Mouse (Mus musculus) embryonic facial prominence, embryonic 10.5 days (tissue): ENCODE results near the gene Nupl2. TPM values are rescaled to one million over a fixed set of nuclear protein-coding genes. Genes with fewer than 3 reads are reported as not detected.

Source experiments
- DNase-seq: peaks from one replicate; pipeline ENCODE4 v3.0.0-alpha.2; 2017; ENCODE audit warnings: low spot score
- H3K27ac ChIP-seq: fragments of 300-500 bp; sonication (generic); replicated peaks from 2 replicates; pipeline ENCODE4 v1.5.1; 2016; ENCODE audit warnings: mild to moderate bottlenecking
- H3K27me3 ChIP-seq: fragments of 300-500 bp; sonication (generic); replicated peaks from 2 replicates; pipeline ENCODE4 v1.6.1; 2016; ENCODE audit warnings: low read depth, mild to moderate bottlenecking; ENCODE audit not compliant: poor library complexity, severe bottlenecking
- H3K36me3 ChIP-seq: fragments of 300-500 bp; sonication (generic); replicated peaks from 2 replicates; pipeline ENCODE4 v1.6.1; 2016; ENCODE audit warnings: mild to moderate bottlenecking, moderate library complexity
- H3K4me1 ChIP-seq: fragments of 300-500 bp; sonication (generic); 2 replicates; pipeline ENCODE4 v1.6.1; 2016
- H3K4me3 ChIP-seq: fragments of 300-500 bp; sonication (generic); 2 replicates; pipeline ENCODE4 v1.5.1; 2016; ENCODE audit warnings: mild to moderate bottlenecking, moderate library complexity
- H3K9me3 ChIP-seq: fragments of 300-500 bp; sonication (generic); 2 replicates; pipeline ENCODE4 v1.6.1; 2016; ENCODE audit warnings: mild to moderate bottlenecking
- WGBS: fragments of 180-500 bp; shearing (Covaris S2); methylation state at CpG from one replicate; pipeline ENCODE4 v1.1.7; 2016; 5-methylcytosine and 5-hydroxymethylcytosine counted together
- polyA plus RNA-seq: library from polyadenylated mRNA; unstranded; fragments of >200 nt; fragmentation: Nextera tagmentation; extraction: Ambion mirVana; gene quantifications from 2 replicates; pipeline ENCODE4 v1.2.1, GENCODE M21; 2016

Gene Nupl2
- polyA plus RNA-seq, 1 experiment from 2014 or later: 21.0 TPM

GRCm38 (mm10) chr5:24181514-24182295 lies 16.9 kb downstream of the Nupl2 start:
- WGBS: 93% methylated on average over 16 of the region's 16 CpGs
- H3K9me3 ChIP-seq: peaks cover under 1% of the 10 kb centered on the region; the same call in 1 of the 2 replicates
- H3K27ac ChIP-seq: no peak overlapping the region
- no peak for DNase-seq
- no peak overlapping the region for H3K4me3 ChIP-seq
- H3K27me3 ChIP-seq: no peaks in the 10 kb centered on the region
- H3K36me3 ChIP-seq: peaks cover 81% of the 10 kb centered on the region
- no peaks in the 10 kb centered on the region for H3K4me1 ChIP-seq

GRCm38 (mm10) chr5:24182296-24182734 lies 17.6 kb downstream of the Nupl2 start:
- Histone ChIP-seq H3K27me3 (no peaks in the 10 kb centered on the region), H3K36me3 (peaks cover 79% of the 10 kb centered on the region), H3K4me3 (no peak overlapping the region), H3K27ac (no peak overlapping the region), H3K9me3 (peaks cover 4% of the 10 kb centered on the region; the same call in 1 of the 2 replicates), H3K4me1 (no peaks in the 10 kb centered on the region)
- 96% methylated on average over 9 of the region's 9 CpGs for WGBS
- no peak for DNase-seq

- H3K4me1 ChIP-seq: no peaks in the 10 kb centered on the region
- no peak overlapping the region for H3K4me3 ChIP-seq
- H3K27ac ChIP-seq: no peak overlapping the region
- 91% methylated on average over 6 of the region's 6 CpGs for WGBS
- no peak for DNase-seq
- peaks cover 4% of the 10 kb centered on the region; the same call in 1 of the 2 replicates for H3K9me3 ChIP-seq
- H3K36me3 ChIP-seq: peaks cover 71% of the 10 kb centered on the region
- no peaks in the 10 kb centered on the region for H3K27me3 ChIP-seq
These were observed 18.3 kb downstream of the Nupl2 start for GRCm38 (mm10) chr5:24183096-24183495.

GRCm38 (mm10) chr5:24184011-24184410 lies 19.2 kb downstream of the Nupl2 start:
- Histone ChIP-seq H3K27me3 (no peaks in the 10 kb centered on the region), H3K36me3 (peaks cover 63% of the 10 kb centered on the region), H3K27ac (no peak overlapping the region), H3K4me3 (no peak overlapping the region), H3K4me1 (no peaks in the 10 kb centered on the region), H3K9me3 (peaks cover 4% of the 10 kb centered on the region; the same call in 1 of the 2 replicates)
- no peak for DNase-seq
- 94% methylated on average over 5 of the region's 5 CpGs for WGBS

GRCm38 (mm10) chr5:24188476-24188875 lies 23.7 kb downstream of the Nupl2 start:
- Histone ChIP-seq H3K36me3 (peaks cover 33% of the 10 kb centered on the region), H3K27me3 (no peaks in the 10 kb centered on the region), H3K4me1 (no peaks in the 10 kb centered on the region), H3K4me3 (no peak overlapping the region), H3K9me3 (peaks cover 4% of the 10 kb centered on the region; the same call in 1 of the 2 replicates), H3K27ac (no peak overlapping the region)
- WGBS: 75% methylated on average over 4 of the region's 4 CpGs
- DNase-seq: no peak

- Histone ChIP-seq H3K36me3 (peaks cover 2% of the 10 kb centered on the region), H3K4me3 (no peak overlapping the region), H3K4me1 (no peaks in the 10 kb centered on the region), H3K27me3 (no peaks in the 10 kb centered on the region), H3K27ac (no peak overlapping the region), H3K9me3 (peaks cover 3% of the 10 kb centered on the region; the same call in 1 of the 2 replicates)
- 89% methylated on average over 2 of the region's 2 CpGs for WGBS
- DNase-seq: no peak
These were observed 27.1 kb downstream of the Nupl2 start for GRCm38 (mm10) chr5:24191821-24192220.

DNA sequence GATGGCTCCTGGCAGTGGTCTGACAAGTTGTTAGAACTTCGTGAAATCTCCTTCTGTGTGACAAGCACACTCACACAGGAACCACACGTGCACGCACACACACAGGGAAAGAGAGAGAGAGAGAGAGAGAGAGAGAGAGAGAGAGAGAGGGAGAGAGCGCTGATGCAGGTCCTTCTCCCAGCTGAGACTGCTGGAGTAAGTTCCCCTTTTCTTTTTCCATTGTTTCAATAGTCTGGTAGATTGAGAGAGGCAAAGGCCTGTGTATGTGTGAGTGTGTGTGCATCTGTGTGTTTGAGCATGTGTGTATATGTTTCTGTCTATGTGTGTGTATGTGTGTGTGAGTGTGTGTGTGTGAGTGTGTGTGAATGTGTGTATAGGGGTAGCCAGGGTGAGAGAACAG lies 36.2 kb downstream of the Nupl2 start:
- no peak for DNase-seq
- 82% methylated on average over 4 of the region's 4 CpGs for WGBS
- H3K9me3 ChIP-seq: no peaks in the 10 kb centered on the region

GRCm38 (mm10) chr5:24202492-24202891 lies 37.7 kb downstream of the Nupl2 start:
- no peak overlapping the region for H3K4me3 ChIP-seq
- H3K9me3 ChIP-seq: no peaks in the 10 kb centered on the region
- no peaks in the 10 kb centered on the region for H3K4me1 ChIP-seq
- DNase-seq: no peak
- WGBS: 74% methylated on average over 5 of the region's 5 CpGs
- H3K27ac ChIP-seq: no peak overlapping the region
- H3K27me3 ChIP-seq: no peaks in the 10 kb centered on the region
- no peaks in the 10 kb centered on the region for H3K36me3 ChIP-seq

More for the DNA sequence above, 36.2 kb downstream of the Nupl2 start:
- H3K27ac ChIP-seq: no peak overlapping the region
- H3K4me3 ChIP-seq: no peak overlapping the region
- H3K4me1 ChIP-seq: no peaks in the 10 kb centered on the region
- no peaks in the 10 kb centered on the region for H3K27me3 ChIP-seq
- H3K36me3 ChIP-seq: no peaks in the 10 kb centered on the region

- WGBS: 71% methylated on average over 5 of the region's 5 CpGs
- H3K9me3 ChIP-seq: no peaks in the 10 kb centered on the region
- no peak overlapping the region for H3K4me3 ChIP-seq
- H3K27me3 ChIP-seq: no peaks in the 10 kb centered on the region
- no peak overlapping the region for H3K27ac ChIP-seq
- no peaks in the 10 kb centered on the region for H3K36me3 ChIP-seq
- H3K4me1 ChIP-seq: no peaks in the 10 kb centered on the region
- DNase-seq: no peak
These were observed 38.5 kb downstream of the Nupl2 start for GRCm38 (mm10) chr5:24203266-24203665.

DNA sequence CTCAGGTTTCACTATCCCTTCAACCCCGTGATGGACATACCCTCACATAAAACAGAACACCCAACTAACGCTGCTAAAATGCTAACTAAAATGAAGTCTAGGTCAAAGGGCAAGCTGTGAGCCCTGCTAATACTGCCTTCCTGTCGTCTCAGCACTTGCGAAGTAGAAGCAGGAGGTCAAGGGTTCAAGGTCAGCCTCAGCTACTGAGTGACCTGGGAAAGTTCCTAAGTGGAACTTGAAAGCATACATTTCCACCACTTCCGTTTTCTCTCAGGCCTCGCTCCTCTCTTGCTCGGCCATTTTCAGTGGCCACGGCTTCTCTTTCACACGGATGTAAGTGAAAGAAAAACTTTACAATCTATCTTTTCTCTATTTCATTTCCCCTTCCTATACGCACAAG lies 43.2 kb downstream of the Nupl2 start:
- Histone ChIP-seq H3K9me3 (no peaks in the 10 kb centered on the region), H3K36me3 (no peaks in the 10 kb centered on the region), H3K27me3 (peaks cover 5% of the 10 kb centered on the region; the same call in 1 of the 2 replicates), H3K4me1 (no peaks in the 10 kb centered on the region), H3K4me3 (no peak overlapping the region), H3K27ac (no peak overlapping the region)
- 66% methylated on average over 10 of the region's 10 CpGs for WGBS
- DNase-seq: no peak

DNA sequence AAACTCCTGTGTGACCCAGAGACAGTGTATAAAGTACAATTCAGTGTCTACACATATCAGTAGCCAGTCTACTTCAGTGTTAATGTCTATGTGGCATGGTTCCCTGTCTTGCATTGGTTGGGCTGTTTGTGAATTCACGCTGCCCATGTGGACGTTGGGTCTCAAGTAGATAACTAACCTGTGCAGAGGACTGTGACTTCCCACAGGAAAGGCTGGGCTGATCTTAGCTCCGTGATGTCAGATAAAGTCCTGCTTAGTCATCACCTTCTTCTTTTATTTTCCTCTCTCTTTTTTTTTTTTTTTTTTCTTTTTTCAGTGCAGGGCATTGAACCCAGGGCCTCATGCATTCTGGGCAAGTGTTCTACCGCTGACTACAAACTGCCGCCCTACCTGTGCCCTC lies 43.7 kb downstream of the Nupl2 start:
- peaks cover 5% of the 10 kb centered on the region; the same call in 1 of the 2 replicates for H3K27me3 ChIP-seq
- no peak overlapping the region for H3K27ac ChIP-seq
- H3K36me3 ChIP-seq: no peaks in the 10 kb centered on the region
- DNase-seq: no peak
- H3K4me1 ChIP-seq: no peaks in the 10 kb centered on the region
- H3K4me3 ChIP-seq: no peak overlapping the region
- H3K9me3 ChIP-seq: no peaks in the 10 kb centered on the region
- WGBS: 90% methylated on average over 5 of the region's 5 CpGs

DNA sequence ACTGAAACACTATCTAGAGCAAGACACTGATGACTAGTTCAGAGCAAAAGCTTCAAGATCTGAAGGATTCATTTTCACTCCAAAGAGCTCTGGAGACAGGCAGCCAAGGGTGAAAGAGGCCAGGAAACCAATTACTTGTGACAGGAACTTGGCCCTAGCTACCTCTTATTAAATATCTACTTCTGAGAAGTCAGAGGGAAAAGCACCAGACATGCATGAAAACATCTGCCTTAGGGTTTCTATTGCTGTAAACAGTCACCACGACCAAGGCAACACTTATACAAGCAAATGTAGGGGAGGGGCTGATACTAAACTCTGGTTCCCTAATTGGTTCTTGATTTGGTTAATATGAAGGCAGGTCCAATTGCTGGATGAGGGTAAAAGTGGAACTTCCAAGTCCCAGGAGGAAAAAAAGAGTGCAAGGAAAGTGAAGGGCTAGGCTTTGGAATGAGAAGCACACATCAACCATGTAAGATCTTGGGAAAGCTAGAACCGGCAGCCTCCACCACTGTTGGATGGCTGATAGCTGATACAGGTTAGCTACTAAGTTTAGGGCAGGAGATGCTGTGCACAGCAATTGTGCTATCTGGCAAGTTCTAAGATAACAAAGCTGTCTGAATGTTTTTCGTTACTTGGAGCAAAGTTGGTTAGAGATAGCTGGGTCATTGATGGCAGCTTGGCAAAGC lies 49.2 kb downstream of the Nupl2 start:
- no peak overlapping the region for H3K4me3 ChIP-seq
- no peaks in the 10 kb centered on the region for H3K9me3 ChIP-seq
- DNase-seq: no peak
- no peaks in the 10 kb centered on the region for H3K36me3 ChIP-seq
- 79% methylated on average over 3 of the region's 3 CpGs for WGBS
- H3K4me1 ChIP-seq: no peaks in the 10 kb centered on the region
- no peak overlapping the region for H3K27ac ChIP-seq
- peaks cover 19% of the 10 kb centered on the region for H3K27me3 ChIP-seq

DNA sequence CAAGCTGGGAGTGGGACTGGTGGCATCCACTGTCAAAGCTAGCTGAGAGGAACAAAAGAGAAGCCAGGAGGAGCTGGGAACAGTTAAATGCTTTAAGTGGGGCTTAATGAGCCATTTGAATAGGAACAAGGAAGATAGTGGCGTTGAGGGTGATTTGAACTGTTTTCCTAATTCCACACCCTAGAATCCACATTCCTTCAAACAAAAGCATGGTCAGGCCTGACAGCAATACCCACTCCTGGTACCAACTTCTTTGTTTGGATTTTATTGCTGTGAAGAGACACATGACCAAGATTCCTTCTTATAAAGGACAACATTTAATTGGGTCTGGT lies 49.8 kb downstream of the Nupl2 start:
- 60% methylated on average over 1 of the region's 1 CpGs for WGBS
- Histone ChIP-seq H3K36me3 (no peaks in the 10 kb centered on the region), H3K9me3 (no peaks in the 10 kb centered on the region), H3K27me3 (peaks cover 19% of the 10 kb centered on the region), H3K4me3 (no peak overlapping the region), H3K27ac (no peak overlapping the region), H3K4me1 (no peaks in the 10 kb centered on the region)
- DNase-seq: no peak
